Mouse (Mus musculus): ENCODE measurements at regions not wholly inside any gene's neighbourhood (a gene's known extent, or its start where the extent isn't known, plus 50 kb on each side); places are given as distances from the start of the nearest gene placed in this dataset.

DNA sequence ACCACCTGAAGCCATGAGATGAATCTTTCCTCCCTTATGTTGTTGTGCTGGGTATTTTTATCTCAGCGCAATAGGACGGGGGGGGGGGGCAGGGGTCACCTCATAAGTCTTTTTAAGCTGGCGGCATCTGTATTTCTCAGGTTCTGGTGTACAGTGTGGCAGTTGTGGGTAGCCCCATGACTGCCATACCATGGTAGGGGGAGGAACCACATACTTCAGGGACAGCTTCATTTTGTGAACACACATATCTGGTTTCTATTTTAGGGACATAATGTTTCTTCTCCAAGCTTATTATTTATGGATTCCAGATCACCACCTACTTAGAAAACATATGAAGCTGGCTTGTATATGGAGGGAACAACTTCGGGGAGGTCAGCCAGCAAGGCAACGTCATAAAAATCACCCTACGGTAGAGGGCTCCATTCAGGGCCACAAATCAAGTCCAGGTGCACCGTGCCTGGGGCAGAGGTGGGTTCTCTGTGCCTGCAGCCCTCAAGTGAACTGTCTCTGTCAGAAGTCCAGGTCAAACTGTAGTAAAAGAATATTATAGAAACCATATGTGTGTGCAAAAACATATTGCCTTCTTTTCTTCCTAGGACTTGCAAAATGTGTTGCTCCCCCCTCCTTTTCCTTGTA, 130.9 kb downstream of the Hhipl2 start:
- no peak for TF ChIP-seq CTCF (IDR thresholded peaks at IDR 0.05; ENCODE audit: low read depth, low read length)
- H3K4me1 ChIP-seq (ENCODE audit: control insufficient read depth, insufficient read depth, low read length): no peaks in the 10 kb centered on the region
- H3K27ac ChIP-seq (ENCODE audit: insufficient read depth, low read depth, low read length): no peak overlapping the region
- H3K4me3 ChIP-seq (ENCODE audit: insufficient read depth, low read length): no peak overlapping the region

DNA sequence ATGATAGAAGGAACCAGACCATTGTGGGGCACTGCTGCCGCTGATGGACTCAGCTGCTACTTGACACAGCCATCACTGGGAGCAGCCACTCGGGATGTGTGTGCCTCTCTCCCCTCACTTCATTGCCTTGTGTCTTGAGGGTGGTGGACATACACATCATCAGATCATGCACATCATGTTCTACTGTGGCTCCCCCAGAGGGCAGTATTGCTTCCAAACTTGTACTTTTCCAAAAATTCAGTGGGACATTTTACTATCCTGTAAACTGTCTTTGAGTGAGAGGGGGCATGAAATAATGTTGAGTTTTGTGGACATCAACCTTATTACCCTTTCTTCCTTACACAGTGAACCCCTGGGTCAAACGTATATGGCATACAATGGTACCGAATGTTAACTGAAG, 134.6 kb downstream of the Hhipl2 start:
- TF ChIP-seq CTCF (IDR thresholded peaks at IDR 0.05; ENCODE audit: low read depth, low read length): no peak
- TF ChIP-seq POLR2A (IDR thresholded peaks at IDR 0.05; ENCODE audit: borderline replicate concordance, low read depth, low read length): no peak
- no peak overlapping the region for H3K27ac ChIP-seq (ENCODE audit: insufficient read depth, low read depth, low read length)
- H3K4me3 ChIP-seq (ENCODE audit: insufficient read depth, low read length): no peak overlapping the region
- no peaks in the 10 kb centered on the region for H3K4me1 ChIP-seq (ENCODE audit: control insufficient read depth, insufficient read depth, low read length)

DNA sequence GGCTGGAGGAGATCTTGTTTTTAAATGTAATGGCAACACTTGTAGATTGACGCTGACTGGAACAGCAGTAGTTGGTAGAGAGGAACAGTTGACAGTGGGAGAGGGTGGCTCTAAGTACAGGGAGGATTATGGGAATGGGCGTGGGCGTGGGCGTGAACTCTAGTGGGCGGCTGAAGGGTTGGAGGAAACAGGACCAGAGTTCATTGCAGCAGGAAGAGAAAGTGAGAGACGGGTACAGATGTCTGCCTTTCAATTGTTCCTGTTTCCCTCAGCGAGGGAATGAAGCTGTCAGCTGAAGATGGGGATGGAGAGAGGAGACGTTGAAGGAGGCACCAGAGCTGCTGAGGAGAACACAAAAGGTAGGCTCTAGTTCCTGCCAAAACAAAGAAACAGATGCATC, 135.2 kb downstream of the Hhipl2 start:
- no peaks in the 10 kb centered on the region for H3K4me1 ChIP-seq (ENCODE audit: control insufficient read depth, insufficient read depth, low read length)
- no peak overlapping the region for H3K4me3 ChIP-seq (ENCODE audit: insufficient read depth, low read length)
- no peak overlapping the region for H3K27ac ChIP-seq (ENCODE audit: insufficient read depth, low read depth, low read length)
- no peak for TF ChIP-seq POLR2A (IDR thresholded peaks at IDR 0.05; ENCODE audit: borderline replicate concordance, low read depth, low read length)
- TF ChIP-seq CTCF (IDR thresholded peaks at IDR 0.05; ENCODE audit: low read depth, low read length): no peak

DNA sequence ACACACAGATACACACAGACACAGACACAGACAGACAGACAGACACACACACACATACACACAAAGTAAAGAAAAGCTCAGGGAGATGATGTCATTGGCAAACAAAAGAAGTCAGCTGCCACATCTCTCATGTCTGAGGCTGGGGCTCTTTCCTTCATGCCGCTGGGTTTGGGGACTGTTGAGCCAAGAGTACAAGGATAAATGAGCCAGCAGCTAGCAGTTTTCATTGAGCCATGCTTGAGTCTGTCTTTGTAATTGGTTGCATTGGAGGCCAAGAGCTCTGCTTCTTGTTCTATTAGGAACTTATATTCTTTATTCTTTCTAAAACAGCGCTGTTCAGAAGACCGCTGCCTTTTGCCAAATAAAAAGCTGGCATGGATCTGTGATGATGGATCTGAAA, 144.8 kb downstream of the Hhipl2 start:
- H3K4me3 ChIP-seq (ENCODE audit: insufficient read depth, low read length): no peak overlapping the region
- no peaks in the 10 kb centered on the region for H3K4me1 ChIP-seq (ENCODE audit: control insufficient read depth, insufficient read depth, low read length)
- no peak overlapping the region for H3K27ac ChIP-seq (ENCODE audit: insufficient read depth, low read depth, low read length)
- TF ChIP-seq CTCF (IDR thresholded peaks at IDR 0.05; ENCODE audit: low read depth, low read length): no peak
- no peak for TF ChIP-seq POLR2A (IDR thresholded peaks at IDR 0.05; ENCODE audit: borderline replicate concordance, low read depth, low read length)

DNA sequence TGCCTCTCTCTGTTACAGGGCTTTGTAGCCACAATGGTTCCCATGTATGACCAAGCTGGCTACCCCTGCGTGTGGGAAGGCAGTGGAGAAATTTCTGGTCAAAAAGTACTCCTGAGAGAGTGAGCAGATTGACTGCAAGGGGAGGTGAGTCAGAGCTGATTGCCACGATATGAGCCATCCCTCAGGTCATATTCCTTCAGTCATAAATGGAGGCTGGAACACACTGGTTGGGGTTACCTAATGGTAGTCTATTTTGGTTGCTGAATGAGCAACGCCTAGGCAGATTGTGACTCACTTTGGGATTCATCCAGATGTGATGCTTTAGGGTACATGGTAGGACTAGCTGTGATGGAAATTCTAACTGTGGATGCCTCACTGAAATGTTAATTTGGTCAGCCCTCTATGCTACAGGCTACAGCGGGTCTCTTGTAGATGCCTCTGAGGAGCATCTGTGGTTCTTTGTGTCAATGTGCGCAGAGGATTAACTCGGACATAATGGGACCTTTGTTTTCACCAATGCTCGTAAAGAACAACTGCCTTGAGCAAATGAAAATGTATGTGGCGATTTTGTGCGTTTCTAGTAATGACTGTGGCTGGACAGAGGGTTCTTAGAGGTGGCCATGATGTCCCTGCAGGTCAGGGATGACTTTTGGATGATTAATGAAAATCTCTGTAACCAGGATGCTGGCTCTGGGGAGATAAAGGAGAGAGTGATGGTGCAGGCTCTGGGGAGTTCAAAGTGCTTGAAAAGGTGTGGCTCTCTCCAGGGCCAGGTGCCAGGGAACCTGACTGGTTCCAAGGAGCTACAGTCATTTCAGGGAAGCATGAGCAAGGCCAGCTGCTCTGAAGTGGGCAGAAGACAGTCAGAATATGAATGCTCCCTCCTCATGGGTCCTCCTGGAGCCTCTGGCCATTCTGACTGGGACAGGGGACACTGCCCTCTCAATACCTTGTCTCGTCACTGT, 155.9 kb downstream of the Hhipl2 start:
- H3K27ac ChIP-seq (ENCODE audit: insufficient read depth, low read depth, low read length): no peak overlapping the region
- TF ChIP-seq CTCF (IDR thresholded peaks at IDR 0.05; ENCODE audit: low read depth, low read length): no peak
- TF ChIP-seq POLR2A (IDR thresholded peaks at IDR 0.05; ENCODE audit: borderline replicate concordance, low read depth, low read length): no peak
- no peak overlapping the region for H3K4me3 ChIP-seq (ENCODE audit: insufficient read depth, low read length)

DNA sequence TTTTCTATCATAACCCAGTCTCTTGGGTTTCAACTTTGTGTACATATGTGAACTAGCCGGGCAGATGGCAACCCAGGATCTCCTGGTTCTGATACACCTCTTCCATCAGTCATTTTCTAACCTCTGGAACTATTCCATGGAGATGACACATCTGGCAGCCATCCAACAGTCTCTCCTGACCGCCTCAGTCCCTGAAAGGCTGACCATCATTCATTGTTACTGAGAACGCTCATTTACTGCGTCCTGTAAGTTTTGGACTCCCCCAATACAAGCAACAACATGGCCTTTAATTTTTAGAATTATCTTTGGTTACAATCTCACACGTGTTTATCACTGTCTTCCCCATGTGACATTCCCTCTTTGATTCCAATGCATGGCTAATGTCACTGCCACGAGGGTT, 166.8 kb downstream of the Hhipl2 start:
- TF ChIP-seq CTCF (IDR thresholded peaks at IDR 0.05; ENCODE audit: low read depth, low read length): no peak
- TF ChIP-seq POLR2A (IDR thresholded peaks at IDR 0.05; ENCODE audit: borderline replicate concordance, low read depth, low read length): no peak
- no peaks in the 10 kb centered on the region for H3K4me1 ChIP-seq (ENCODE audit: control insufficient read depth, insufficient read depth, low read length)

More for the DNA sequence above, 155.9 kb downstream of the Hhipl2 start:
- H3K4me1 ChIP-seq (ENCODE audit: control insufficient read depth, insufficient read depth, low read length): no peaks in the 10 kb centered on the region

DNA sequence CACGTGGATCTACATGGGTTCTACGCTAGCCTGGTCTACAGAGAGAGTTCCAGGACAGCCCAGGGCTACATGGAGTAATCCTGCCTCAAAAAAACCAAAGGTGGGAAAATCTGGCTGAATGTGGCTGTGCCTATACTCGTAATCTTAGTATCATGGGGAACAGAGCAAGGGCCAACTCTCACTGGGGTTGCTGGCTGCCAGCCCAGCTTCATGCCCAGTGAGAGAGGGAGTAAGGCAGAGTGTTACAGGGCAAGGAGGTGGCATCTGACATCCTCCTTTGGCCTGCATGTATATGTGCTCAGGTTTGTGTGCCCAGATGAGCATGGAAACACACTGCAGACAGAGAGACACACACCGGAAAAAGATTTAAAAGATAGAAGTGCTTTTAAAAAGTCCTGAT, 168.4 kb downstream of the Hhipl2 start:
- no peaks in the 10 kb centered on the region for H3K4me1 ChIP-seq (ENCODE audit: control insufficient read depth, insufficient read depth, low read length)
- H3K4me3 ChIP-seq (ENCODE audit: insufficient read depth, low read length): no peak overlapping the region
- no peak overlapping the region for H3K27ac ChIP-seq (ENCODE audit: insufficient read depth, low read depth, low read length)
- TF ChIP-seq POLR2A (IDR thresholded peaks at IDR 0.05; ENCODE audit: borderline replicate concordance, low read depth, low read length) (no peak), CTCF (IDR thresholded peaks at IDR 0.05; ENCODE audit: low read depth, low read length) (no peak)

More for the DNA sequence above, 166.8 kb downstream of the Hhipl2 start:
- Histone ChIP-seq H3K4me3 (ENCODE audit: insufficient read depth, low read length) (no peak overlapping the region), H3K27ac (ENCODE audit: insufficient read depth, low read depth, low read length) (no peak overlapping the region)

DNA sequence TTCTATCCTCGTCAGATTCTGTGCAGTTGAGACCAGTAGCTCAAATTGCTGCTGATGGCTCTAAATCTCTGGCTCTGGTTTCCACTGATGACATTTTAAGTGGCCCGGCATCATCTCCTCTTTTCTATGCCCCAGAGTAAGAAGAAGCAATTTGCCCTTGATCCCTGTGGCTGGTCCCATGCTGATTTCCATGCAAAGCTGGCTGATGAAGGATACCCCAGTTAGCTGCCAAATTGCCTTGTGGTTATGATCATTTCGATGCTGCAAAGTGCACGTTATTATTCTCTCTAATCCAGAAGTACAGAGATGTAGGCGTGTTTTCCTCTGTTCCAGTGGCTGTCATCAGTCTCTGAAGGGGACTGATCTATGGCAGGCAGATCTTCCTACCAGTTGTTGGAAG, 177.3 kb downstream of the Hhipl2 start:
- no peak overlapping the region for H3K27ac ChIP-seq (ENCODE audit: insufficient read depth, low read depth, low read length)
- H3K4me3 ChIP-seq (ENCODE audit: insufficient read depth, low read length): no peak overlapping the region
- H3K4me1 ChIP-seq (ENCODE audit: control insufficient read depth, insufficient read depth, low read length): no peaks in the 10 kb centered on the region
- no peak for TF ChIP-seq CTCF (IDR thresholded peaks at IDR 0.05; ENCODE audit: low read depth, low read length)
- TF ChIP-seq POLR2A (IDR thresholded peaks at IDR 0.05; ENCODE audit: borderline replicate concordance, low read depth, low read length): no peak

DNA sequence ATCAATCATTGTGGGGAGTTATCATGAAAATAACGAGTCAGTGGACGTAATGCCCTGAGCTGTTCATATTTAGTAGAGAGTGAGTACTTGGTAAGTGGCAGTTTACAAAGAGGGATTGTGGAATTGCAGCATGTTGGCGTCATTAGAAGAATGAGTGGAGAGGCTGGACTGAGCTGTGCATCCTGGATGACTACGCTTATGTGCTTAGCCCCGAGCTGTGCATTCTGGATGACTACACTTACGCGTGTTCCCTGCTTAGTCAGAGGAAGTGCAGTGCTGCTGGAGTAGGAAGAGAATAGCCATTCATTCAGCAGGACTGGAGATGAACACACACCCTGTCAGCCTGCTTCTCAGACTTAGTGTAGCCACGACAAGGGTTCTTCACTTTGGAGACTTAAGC, 182.5 kb downstream of the Hhipl2 start:
- Histone ChIP-seq H3K27ac (ENCODE audit: insufficient read depth, low read depth, low read length) (no peak overlapping the region), H3K4me1 (ENCODE audit: control insufficient read depth, insufficient read depth, low read length) (no peaks in the 10 kb centered on the region), H3K4me3 (ENCODE audit: insufficient read depth, low read length) (no peak overlapping the region)
- no peak for TF ChIP-seq POLR2A (IDR thresholded peaks at IDR 0.05; ENCODE audit: borderline replicate concordance, low read depth, low read length)
- TF ChIP-seq CTCF (IDR thresholded peaks at IDR 0.05; ENCODE audit: low read depth, low read length): no peak

Data from bone marrow macrophage, adult 2 months (primary cell).